Mouse (Mus musculus) midbrain, embryonic 14.5 days (tissue): ENCODE measurements around the gene Mfsd11. TPM values are rescaled to one million over a fixed set of nuclear protein-coding genes. Genes with fewer than 3 reads are reported as not detected.

ENCODE experiments used
- ATAC-seq: fragments of 200-750 bp; cut with Nextera tagmentation; 2 replicates; pipeline ENCODE4 v1.8.0; 2017; ENCODE audit warnings: moderate number of reproducible peaks, moderate library complexity; ENCODE audit not compliant: low FRiP score, low TSS enrichment
- DNase-seq: peaks from one replicate; pipeline ENCODE4 v3.0.0-alpha.2; 2015
- H3K27ac ChIP-seq: fragments of 300-500 bp; sonication (generic); replicated peaks from 2 replicates; pipeline ENCODE4 v1.5.1; 2014; ENCODE audit warnings: mild to moderate bottlenecking, low read depth, low read length, moderate library complexity
- H3K27me3 ChIP-seq: fragments of 300-500 bp; sonication (generic); 2 replicates; pipeline ENCODE4 v1.6.1; 2014; ENCODE audit warnings: low read length, control low read depth, mixed read lengths; ENCODE audit not compliant: control insufficient read depth, insufficient read depth
- H3K36me3 ChIP-seq: fragments of 300-500 bp; sonication (generic); 2 replicates; pipeline ENCODE4 v1.6.1; 2014; ENCODE audit warnings: low read length, control low read depth; ENCODE audit not compliant: control insufficient read depth, insufficient read depth
- H3K4me1 ChIP-seq: fragments of 300-500 bp; sonication (generic); 2 replicates; pipeline ENCODE4 v1.6.1; 2014; ENCODE audit warnings: mild to moderate bottlenecking, antibody characterized with exemption, low read length, control low read depth; ENCODE audit not compliant: control insufficient read depth, insufficient read depth
- H3K4me2 ChIP-seq: fragments of 300-500 bp; sonication (generic); 2 replicates; pipeline ENCODE4 v1.6.1; 2014; ENCODE audit warnings: mild to moderate bottlenecking, low read length, moderate library complexity
- H3K4me3 ChIP-seq: fragments of 300-500 bp; sonication (generic); replicated peaks from 2 replicates; pipeline ENCODE4 v1.5.1; 2014; ENCODE audit warnings: low read depth, low read length
- H3K9ac ChIP-seq: fragments of 300-500 bp; sonication (generic); replicated peaks from 2 replicates; pipeline ENCODE4 v1.6.1; 2014; ENCODE audit warnings: mild to moderate bottlenecking, low read length, moderate library complexity
- H3K9me3 ChIP-seq: fragments of 300-500 bp; sonication (generic); 2 replicates; pipeline ENCODE4 v1.6.1; 2016; ENCODE audit warnings: low read length, control low read depth, mixed read lengths; ENCODE audit not compliant: control insufficient read depth
- WGBS: fragments of 180-500 bp; shearing (Covaris S2); extraction: QIAGEN DNeasy Blood & Tissue Kit; methylation state at CpG from one replicate; pipeline ENCODE4 v1.1.7; 2014; 5-methylcytosine and 5-hydroxymethylcytosine counted together
- polyA plus RNA-seq: library from polyadenylated mRNA; unstranded; fragments of >200 nt; fragmentation: Nextera tagmentation; extraction: Ambion mirVana; gene quantifications from 2 replicates; pipeline ENCODE4 v1.2.1, GENCODE M21; 2014

Mfsd11 gene
- polyA plus RNA-seq, 1 experiment from 2014 or later, result 52.8 TPM

GRCm38 (mm10) chr11:116881440-116881839 lies 29.2 kb downstream of the Mfsd11 start:
- H3K4me3 ChIP-seq, result no peak overlapping the region
- no peaks in the 10 kb centered on the region for H3K27me3 ChIP-seq
- H3K9ac ChIP-seq, result no peak overlapping the region
- 45% methylated on average over 5 of the region's 5 CpGs for WGBS
- H3K4me2 ChIP-seq, result no peak overlapping the region
- H3K4me1 ChIP-seq, result no peaks in the 10 kb centered on the region
- H3K27ac ChIP-seq, result no peak overlapping the region
- no peak for DNase-seq
- no peaks in the 10 kb centered on the region for H3K36me3 ChIP-seq
- no peak for ATAC-seq
- H3K9me3 ChIP-seq, result no peaks in the 10 kb centered on the region

GRCm38 (mm10) chr11:116882446-116882845 lies 30.2 kb downstream of the Mfsd11 start:
- no peak overlapping the region for H3K27ac ChIP-seq
- H3K4me1 ChIP-seq, result no peaks in the 10 kb centered on the region
- 89% methylated on average over 10 of the region's 10 CpGs for WGBS
- H3K27me3 ChIP-seq, result no peaks in the 10 kb centered on the region
- ATAC-seq, result no peak
- no peaks in the 10 kb centered on the region for H3K36me3 ChIP-seq
- H3K9ac ChIP-seq, result no peak overlapping the region
- DNase-seq, result no peak
- no peak overlapping the region for H3K4me2 ChIP-seq
- H3K9me3 ChIP-seq, result no peaks in the 10 kb centered on the region
- no peak overlapping the region for H3K4me3 ChIP-seq

GRCm38 (mm10) chr11:116884061-116884460 lies 31.8 kb downstream of the Mfsd11 start:
- Histone ChIP-seq H3K27me3 (no peaks in the 10 kb centered on the region), H3K4me1 (no peaks in the 10 kb centered on the region), H3K9ac (no peak overlapping the region), H3K27ac (no peak overlapping the region), H3K4me3 (no peak overlapping the region), H3K9me3 (no peaks in the 10 kb centered on the region), H3K36me3 (no peaks in the 10 kb centered on the region), H3K4me2 (no peak overlapping the region)
- 88% methylated on average over 6 of the region's 6 CpGs for WGBS
- DNase-seq (no peak), ATAC-seq (no peak)

- Histone ChIP-seq H3K9me3 (no peaks in the 10 kb centered on the region), H3K36me3 (no peaks in the 10 kb centered on the region), H3K4me3 (peak overlapping the region; percentile 16; the same call in 1 of the 2 replicates), H3K27ac (no peak overlapping the region), H3K4me2 (peak overlapping the region; percentile 46), H3K9ac (0 out of 2 replicates have a peak overlapping the region, but pooled peaks have one; percentile 20), H3K27me3 (no peaks in the 10 kb centered on the region), H3K4me1 (no peaks in the 10 kb centered on the region)
- DNase-seq (peak; percentile 96), ATAC-seq (no peak; the same call in 1 of the 2 replicates)
- WGBS, result 4% methylated on average over 28 of the region's 28 CpGs
Measured at GRCm38 (mm10) chr11:116885275-116886151, 33.3 kb downstream of the Mfsd11 start.

GRCm38 (mm10) chr11:116887136-116887535 lies 34.9 kb downstream of the Mfsd11 start:
- 59% methylated on average over 5 of the region's 5 CpGs for WGBS
- no peak for ATAC-seq
- no peak overlapping the region for H3K9ac ChIP-seq

GRCm38 (mm10) chr11:116893532-116894442 lies 41.5 kb downstream of the Mfsd11 start:
- no peak overlapping the region for H3K27ac ChIP-seq
- WGBS, result 77% methylated on average over 19 of the region's 19 CpGs

More at GRCm38 (mm10) chr11:116887136-116887535, 34.9 kb downstream of the Mfsd11 start:
- H3K4me2 ChIP-seq, result no peak overlapping the region
- H3K27me3 ChIP-seq, result no peaks in the 10 kb centered on the region
- H3K36me3 ChIP-seq, result no peaks in the 10 kb centered on the region
- DNase-seq, result no peak
- H3K4me3 ChIP-seq, result no peak overlapping the region
- no peak overlapping the region for H3K27ac ChIP-seq
- no peaks in the 10 kb centered on the region for H3K9me3 ChIP-seq
- no peaks in the 10 kb centered on the region for H3K4me1 ChIP-seq

GRCm38 (mm10) chr11:116895402-116895801 lies 43.2 kb downstream of the Mfsd11 start:
- 35% methylated on average over 3 of the region's 3 CpGs for WGBS
- Histone ChIP-seq H3K9ac (no peak overlapping the region), H3K27me3 (no peaks in the 10 kb centered on the region), H3K4me1 (no peaks in the 10 kb centered on the region), H3K9me3 (no peaks in the 10 kb centered on the region), H3K36me3 (no peaks in the 10 kb centered on the region), H3K4me2 (no peak overlapping the region), H3K4me3 (no peak overlapping the region), H3K27ac (no peak overlapping the region)
- ATAC-seq (no peak), DNase-seq (no peak)

More at GRCm38 (mm10) chr11:116893532-116894442, 41.5 kb downstream of the Mfsd11 start:
- ATAC-seq (no peak), DNase-seq (no peak)
- Histone ChIP-seq H3K9me3 (no peaks in the 10 kb centered on the region), H3K36me3 (no peaks in the 10 kb centered on the region), H3K9ac (no peak overlapping the region), H3K27me3 (no peaks in the 10 kb centered on the region), H3K4me1 (no peaks in the 10 kb centered on the region), H3K4me3 (no peak overlapping the region), H3K4me2 (no peak overlapping the region)

- Histone ChIP-seq H3K4me2 (no peak overlapping the region), H3K27ac (no peak overlapping the region), H3K9ac (no peak overlapping the region), H3K27me3 (no peaks in the 10 kb centered on the region), H3K36me3 (no peaks in the 10 kb centered on the region), H3K9me3 (no peaks in the 10 kb centered on the region), H3K4me1 (no peaks in the 10 kb centered on the region), H3K4me3 (no peak overlapping the region)
- DNase-seq (no peak), ATAC-seq (no peak)
- 92% methylated on average over 12 of the region's 12 CpGs for WGBS
Measured at GRCm38 (mm10) chr11:116899247-116899646, 47.0 kb downstream of the Mfsd11 start.
